Mouse (Mus musculus): ENCODE measurements around the gene Cyp2d12. TPM values are rescaled to one million over a fixed set of nuclear protein-coding genes. Genes with fewer than 3 reads are reported as not detected.
"Not testable (repeated sequence)": the region's sequence is repeated elsewhere in the genome, so short reads cannot be mapped to it uniquely, and the experiment has no call there.

The Cyp2d12 gene
- not detected in 2 replicates for total RNA-seq (2017)

DNA sequence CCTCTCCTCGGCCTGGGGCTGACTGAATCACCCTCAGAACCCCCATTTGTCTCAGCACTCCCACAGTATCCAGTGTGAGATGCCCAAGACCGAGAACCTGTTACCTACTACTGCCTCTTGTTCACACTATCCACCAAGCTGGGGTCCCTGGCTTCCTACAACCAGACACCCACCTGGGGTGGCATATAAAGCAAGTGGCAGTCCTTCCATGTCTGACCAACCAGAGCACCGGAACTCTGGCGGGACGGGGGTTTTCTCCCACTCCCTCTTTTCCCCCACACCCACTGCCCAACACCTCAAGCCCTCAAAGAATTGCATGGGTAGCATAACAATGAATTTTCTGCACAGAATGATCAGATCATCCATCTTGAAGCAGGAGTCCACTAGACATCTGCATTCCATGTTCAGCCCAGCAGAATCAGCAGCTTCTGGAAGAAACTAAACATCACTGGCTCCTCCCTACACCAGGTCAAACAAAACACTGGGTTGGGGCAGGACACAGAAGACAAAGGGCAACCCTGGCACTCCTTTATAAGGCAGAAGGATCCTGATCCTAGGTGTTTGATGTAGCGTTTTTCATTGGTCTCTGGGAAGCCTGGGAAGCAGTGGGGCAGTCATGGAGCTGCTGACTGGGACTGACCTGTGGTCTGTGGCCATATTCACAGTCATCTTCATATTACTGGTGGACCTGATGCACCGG is at the start of gene Cyp2d12:
TSS of gene Cyp2d12 (plus strand) at position 542 of the 700 bp plus-strand sequence.
- ATAC-seq (replicated peaks in 1 of 2; ENCODE audit: insufficient read depth in 1 of 2, low FRiP score in 2 of 2, low TSS enrichment in 1 of 2, low read depth in 1 of 2, poor library complexity in 2 of 2, severe bottlenecking in 2 of 2), result no peak

DNA sequence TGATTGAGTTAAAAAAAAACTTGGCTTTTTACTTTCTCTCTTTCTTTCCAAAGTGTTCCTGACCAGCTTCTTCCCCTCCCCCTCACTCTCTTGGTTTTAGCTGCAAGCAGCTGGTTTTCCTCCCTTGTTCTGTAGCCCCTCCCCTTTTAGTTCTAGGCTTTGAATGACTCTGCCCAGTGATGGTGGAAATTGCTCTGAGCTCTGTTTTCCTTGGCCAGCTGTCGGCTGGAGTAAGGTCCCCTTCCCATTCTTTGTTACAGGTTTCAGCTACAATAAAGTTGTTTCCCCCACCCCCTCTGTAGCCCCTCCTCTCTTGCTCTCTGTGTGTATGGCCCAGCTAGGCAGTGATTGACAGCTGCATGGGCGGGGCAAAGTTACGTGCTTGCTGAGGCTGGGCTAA is 47.9 kb upstream of the Cyp2d12 start:
- ATAC-seq (replicated peaks in 1 of 2; ENCODE audit: insufficient read depth in 1 of 2, low FRiP score in 2 of 2, low TSS enrichment in 1 of 2, low read depth in 1 of 2, poor library complexity in 2 of 2, severe bottlenecking in 2 of 2), result no peak

DNA sequence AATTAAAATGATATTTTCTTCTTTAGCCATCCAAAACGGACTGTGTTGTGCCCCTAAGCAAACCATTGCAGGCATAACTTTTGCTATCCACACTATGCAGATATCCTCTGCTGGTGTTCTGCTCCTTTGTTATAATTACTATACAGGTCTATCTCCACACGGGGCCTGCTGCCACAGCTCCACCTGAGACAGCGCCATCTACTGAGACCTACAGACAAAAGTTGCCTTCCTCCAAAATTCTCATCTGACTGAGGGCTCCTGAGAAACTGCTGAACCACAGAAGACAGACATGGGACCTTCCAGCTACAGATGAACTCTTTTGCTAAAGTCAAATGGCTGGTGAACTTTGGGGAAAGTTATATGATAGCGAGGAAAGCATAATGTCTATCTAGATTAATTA is 47.1 kb upstream of the Cyp2d12 start:
- ATAC-seq (replicated peaks in 1 of 2; ENCODE audit: insufficient read depth in 1 of 2, low FRiP score in 2 of 2, low TSS enrichment in 1 of 2, low read depth in 1 of 2, poor library complexity in 2 of 2, severe bottlenecking in 2 of 2), result not testable (repeated sequence)

DNA sequence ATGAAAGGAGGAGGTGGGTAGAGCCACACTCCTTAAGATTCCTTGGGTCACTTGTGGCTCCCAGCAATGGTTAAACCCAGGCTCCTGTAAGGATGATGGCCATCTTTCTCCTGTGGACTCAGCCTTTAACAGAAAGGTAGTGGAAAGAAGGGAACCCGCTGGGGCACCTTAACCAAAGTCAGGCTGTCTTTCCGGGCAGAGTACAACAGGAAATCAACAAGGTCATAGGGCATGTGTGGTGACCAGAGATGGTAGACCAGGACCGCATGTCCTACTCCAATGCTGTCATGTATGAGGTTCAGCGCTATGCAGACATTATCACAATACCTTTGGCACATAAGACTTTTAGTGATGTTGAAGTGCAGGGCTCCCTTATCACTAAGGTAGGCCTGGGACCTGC is 45.4 kb upstream of the Cyp2d12 start:
- not testable (repeated sequence) for ATAC-seq (replicated peaks in 1 of 2; ENCODE audit: insufficient read depth in 1 of 2, low FRiP score in 2 of 2, low TSS enrichment in 1 of 2, low read depth in 1 of 2, poor library complexity in 2 of 2, severe bottlenecking in 2 of 2)

DNA sequence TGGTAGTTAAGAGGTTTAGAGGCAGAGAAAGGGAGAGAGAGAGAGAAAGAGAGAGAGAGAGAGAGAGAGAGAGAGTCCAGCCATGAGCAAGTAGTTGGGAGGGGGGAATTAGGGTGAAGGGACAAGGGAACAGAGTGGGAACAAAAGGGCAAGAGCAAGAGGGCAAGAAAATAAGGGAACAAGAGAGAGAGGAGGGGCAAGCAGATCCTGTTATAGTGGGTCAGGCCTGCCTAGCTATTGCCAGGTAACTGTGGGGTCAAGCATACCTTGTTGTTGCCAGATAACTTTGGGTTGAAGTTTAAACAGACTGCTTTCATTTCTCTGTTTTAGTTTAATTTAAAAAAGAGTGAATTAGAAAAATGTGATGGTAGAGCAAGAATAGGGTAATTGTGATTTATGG is 44.4 kb upstream of the Cyp2d12 start:
- ATAC-seq (replicated peaks in 1 of 2; ENCODE audit: insufficient read depth in 1 of 2, low FRiP score in 2 of 2, low TSS enrichment in 1 of 2, low read depth in 1 of 2, poor library complexity in 2 of 2, severe bottlenecking in 2 of 2), result not testable (repeated sequence)

DNA sequence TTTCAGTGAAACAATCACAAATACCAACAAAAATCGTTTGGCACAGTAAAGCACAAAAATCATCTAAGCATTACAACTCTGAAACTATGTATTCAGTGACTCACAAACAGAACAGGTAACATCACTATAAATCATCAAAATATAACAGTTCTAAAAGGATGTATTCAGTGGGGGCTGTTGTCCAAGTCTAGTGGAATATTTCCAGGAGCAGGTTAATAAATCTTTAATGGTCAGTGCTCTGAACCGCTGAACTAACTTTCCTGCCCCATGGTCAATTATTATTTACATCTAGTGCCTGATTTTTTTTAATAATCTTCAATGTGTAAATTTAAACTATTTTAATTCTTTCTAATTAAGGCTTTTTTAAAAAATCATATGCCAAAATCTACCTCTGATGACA is 42.8 kb upstream of the Cyp2d12 start:
- ATAC-seq (replicated peaks in 1 of 2; ENCODE audit: insufficient read depth in 1 of 2, low FRiP score in 2 of 2, low TSS enrichment in 1 of 2, low read depth in 1 of 2, poor library complexity in 2 of 2, severe bottlenecking in 2 of 2), result not testable (repeated sequence)

DNA sequence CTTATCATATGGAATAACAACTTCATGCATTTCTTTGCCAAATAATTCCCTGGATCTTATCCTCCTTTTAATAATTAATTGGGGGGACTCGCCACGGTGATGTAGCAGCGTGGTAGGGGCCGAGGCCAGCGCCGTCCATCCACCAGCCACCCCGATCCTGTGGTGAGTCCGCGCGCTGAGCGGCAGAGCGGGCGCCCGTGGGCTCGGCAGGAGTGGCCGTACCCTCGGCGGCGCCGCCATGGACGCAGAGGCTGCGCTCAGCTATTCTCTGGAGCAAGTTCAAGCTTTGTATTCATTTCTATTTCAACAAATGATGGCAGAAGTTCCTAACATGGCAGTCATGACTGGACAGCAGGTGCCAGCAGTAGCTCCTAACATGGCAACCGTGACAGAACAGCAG is 38.7 kb upstream of the Cyp2d12 start:
- not testable (repeated sequence) for ATAC-seq (replicated peaks in 1 of 2; ENCODE audit: insufficient read depth in 1 of 2, low FRiP score in 2 of 2, low TSS enrichment in 1 of 2, low read depth in 1 of 2, poor library complexity in 2 of 2, severe bottlenecking in 2 of 2)

DNA sequence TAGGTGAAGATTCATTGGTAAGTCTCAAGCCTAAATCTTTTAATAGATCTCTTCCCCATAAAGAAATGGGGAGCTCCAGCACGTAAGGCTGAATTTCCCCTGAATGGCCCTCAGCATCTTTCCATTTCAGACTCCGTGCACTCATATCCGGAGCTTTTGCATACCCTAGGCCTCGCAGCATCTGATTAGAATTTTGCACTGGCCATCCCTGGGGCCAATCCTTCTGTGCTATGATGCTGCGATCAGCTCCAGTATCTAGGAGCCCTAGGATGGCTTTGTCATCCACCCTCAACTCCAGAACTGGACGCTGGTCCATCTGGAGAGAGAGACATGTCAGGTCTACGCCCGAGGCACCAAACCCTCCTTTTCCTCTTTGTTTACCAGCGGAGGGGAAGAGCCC is 27.5 kb upstream of the Cyp2d12 start:
- not testable (repeated sequence) for ATAC-seq (replicated peaks in 1 of 2; ENCODE audit: insufficient read depth in 1 of 2, low FRiP score in 2 of 2, low TSS enrichment in 1 of 2, low read depth in 1 of 2, poor library complexity in 2 of 2, severe bottlenecking in 2 of 2)

DNA sequence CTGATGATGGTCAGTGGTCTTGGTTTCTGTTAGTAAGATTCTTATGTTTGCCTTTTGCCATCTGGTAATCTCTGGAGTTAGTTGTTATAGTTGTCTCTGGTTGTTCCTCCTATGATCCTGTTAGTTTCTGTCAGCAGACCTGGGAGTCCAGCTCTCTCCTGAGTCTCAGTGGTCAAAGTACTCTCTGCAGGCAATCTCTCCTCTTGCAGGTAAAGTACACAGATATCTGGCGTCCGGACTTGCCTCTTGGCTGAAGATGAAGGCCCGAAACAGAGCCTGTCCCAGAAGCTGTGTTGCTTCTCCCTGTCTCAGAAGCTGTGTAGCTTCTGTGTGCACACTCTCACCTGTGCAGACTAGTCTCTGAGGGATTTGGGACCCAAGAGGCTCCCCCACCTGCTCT is 22.2 kb upstream of the Cyp2d12 start:
- ATAC-seq (replicated peaks in 1 of 2; ENCODE audit: insufficient read depth in 1 of 2, low FRiP score in 2 of 2, low TSS enrichment in 1 of 2, low read depth in 1 of 2, poor library complexity in 2 of 2, severe bottlenecking in 2 of 2), result not testable (repeated sequence)

DNA sequence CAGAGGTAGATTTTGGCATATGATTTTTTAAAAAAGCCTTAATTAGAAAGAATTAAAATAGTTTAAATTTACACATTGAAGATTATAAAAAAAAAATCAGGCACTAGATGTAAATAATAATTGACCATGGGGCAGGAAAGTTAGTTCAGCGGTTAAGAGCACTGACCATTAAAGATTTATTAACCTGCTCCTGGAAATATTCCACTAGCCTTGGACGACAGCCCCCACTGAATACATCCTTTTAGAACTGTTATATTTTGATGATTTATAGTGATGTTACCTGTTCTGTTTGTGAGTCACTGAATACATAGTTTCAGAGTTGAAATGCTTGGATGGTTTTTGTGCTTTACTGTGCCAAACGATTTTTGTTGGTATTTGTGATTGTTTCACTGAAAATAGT is 11.9 kb upstream of the Cyp2d12 start:
- ATAC-seq (replicated peaks in 1 of 2; ENCODE audit: insufficient read depth in 1 of 2, low FRiP score in 2 of 2, low TSS enrichment in 1 of 2, low read depth in 1 of 2, poor library complexity in 2 of 2, severe bottlenecking in 2 of 2), result not testable (repeated sequence)

DNA sequence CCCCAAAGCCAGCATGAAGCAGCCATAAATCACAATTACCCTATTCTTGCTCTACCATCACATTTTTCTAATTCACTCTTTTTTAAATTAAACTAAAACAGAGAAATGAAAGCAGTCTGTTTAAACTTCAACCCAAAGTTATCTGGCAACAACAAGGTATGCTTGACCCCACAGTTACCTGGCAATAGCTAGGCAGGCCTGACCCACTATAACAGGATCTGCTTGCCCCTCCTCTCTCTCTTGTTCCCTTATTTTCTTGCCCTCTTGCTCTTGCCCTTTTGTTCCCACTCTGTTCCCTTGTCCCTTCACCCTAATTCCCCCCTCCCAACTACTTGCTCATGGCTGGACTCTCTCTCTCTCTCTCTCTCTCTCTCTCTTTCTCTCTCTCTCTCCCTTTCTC is 10.3 kb upstream of the Cyp2d12 start:
- not testable (repeated sequence) for ATAC-seq (replicated peaks in 1 of 2; ENCODE audit: insufficient read depth in 1 of 2, low FRiP score in 2 of 2, low TSS enrichment in 1 of 2, low read depth in 1 of 2, poor library complexity in 2 of 2, severe bottlenecking in 2 of 2)

DNA sequence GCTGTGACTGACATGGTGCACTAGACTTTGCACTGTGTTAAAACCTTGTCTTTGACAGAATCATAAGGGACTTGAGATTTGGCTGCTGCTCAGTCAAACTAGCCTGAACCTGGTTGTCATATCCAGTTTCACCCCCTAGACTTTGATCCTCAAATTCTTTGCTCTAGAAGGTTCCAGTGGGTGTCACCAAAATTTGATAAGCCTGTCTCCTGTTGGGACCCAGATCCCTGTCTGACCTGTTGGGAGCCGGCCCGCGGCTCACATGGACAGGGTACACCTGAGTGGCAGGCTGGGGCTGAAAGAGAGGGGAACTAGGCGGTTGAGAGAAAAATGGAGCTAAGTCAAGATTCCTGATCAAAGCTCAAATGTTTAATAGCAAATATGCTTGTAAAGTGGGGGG is 7.1 kb upstream of the Cyp2d12 start:
- not testable (repeated sequence) for ATAC-seq (replicated peaks in 1 of 2; ENCODE audit: insufficient read depth in 1 of 2, low FRiP score in 2 of 2, low TSS enrichment in 1 of 2, low read depth in 1 of 2, poor library complexity in 2 of 2, severe bottlenecking in 2 of 2)

DNA sequence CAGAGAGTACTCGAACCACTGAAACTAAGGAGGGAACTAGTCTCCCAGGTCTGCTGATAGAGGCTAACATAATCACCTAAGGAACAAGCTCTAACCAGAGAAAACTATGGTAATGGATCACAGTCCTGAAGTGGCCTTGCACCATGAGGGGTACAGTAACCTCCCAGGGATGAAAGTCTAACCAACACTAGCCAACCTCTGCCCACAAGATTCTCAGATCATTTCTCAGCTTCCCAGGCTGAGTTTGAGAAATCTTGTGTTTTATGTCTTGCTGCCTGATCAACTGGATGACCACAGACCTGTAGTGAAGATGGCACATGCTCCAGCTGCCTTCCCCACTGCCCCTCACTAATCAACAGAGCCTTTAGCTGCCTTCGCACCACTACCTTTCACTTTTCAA is 1.7 kb upstream of the Cyp2d12 start:
- ATAC-seq (replicated peaks in 1 of 2; ENCODE audit: insufficient read depth in 1 of 2, low FRiP score in 2 of 2, low TSS enrichment in 1 of 2, low read depth in 1 of 2, poor library complexity in 2 of 2, severe bottlenecking in 2 of 2), result not testable (repeated sequence)

DNA sequence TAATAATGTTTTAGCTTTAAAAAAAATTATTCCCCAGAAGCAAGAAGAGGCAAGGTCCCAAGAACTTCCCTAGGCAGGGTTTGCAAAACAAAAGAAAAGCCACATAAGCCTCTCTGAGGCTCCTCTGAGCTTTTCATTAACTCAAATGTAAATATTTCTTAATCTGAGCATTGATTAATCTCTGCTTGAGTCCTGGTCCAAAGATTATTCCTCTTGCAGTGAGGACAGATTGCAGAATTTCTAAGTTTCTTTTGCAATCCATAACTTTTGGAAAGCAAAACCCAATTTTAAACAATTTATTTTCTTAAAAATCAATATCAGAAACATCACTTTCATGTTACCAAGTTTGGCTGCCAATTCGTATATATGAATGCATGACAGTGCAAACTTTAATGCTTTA is 18.0 kb downstream of the Cyp2d12 start:
- ATAC-seq (replicated peaks in 1 of 2; ENCODE audit: insufficient read depth in 1 of 2, low FRiP score in 2 of 2, low TSS enrichment in 1 of 2, low read depth in 1 of 2, poor library complexity in 2 of 2, severe bottlenecking in 2 of 2), result no peak

DNA sequence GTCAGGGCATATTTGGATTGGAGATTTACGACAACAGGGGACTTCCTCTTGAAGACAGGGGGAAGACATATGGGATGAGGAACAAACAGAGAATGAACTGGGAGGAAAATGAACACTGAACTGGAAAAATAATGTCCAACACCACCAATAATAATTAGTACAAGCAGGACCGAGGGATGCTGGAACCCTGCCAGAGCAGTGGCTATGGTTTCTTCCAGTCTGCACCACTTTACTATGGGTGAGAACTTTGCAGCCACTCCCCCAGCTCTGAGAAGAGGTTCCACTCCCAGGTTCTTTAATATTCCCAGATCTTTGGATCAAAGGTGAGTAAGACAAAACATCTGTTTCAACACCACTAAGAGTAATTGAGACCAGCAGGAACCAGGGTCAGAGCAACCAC is 24.2 kb downstream of the Cyp2d12 start:
- no peak for ATAC-seq (replicated peaks in 1 of 2; ENCODE audit: insufficient read depth in 1 of 2, low FRiP score in 2 of 2, low TSS enrichment in 1 of 2, low read depth in 1 of 2, poor library complexity in 2 of 2, severe bottlenecking in 2 of 2)

DNA sequence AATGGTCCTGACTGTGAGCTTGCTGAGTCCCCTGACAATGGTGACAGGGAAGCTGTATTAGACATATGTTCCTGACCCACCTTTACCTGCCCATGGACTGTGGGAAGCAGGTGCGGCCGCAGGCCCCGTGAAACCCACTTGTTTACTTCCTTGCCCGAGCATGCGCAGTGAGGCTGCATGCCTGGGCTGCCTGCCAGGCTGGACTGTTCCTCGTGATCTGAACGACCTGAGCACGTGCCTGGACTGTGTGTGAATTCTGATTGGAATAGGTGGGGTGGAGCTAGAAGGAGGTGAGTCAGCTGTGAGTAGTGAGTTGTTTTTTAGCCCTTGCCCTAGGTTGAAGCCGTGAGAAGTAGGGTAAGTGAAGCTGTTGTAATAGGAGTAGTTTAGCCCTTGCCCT is 27.7 kb downstream of the Cyp2d12 start:
- ATAC-seq (replicated peaks in 1 of 2; ENCODE audit: insufficient read depth in 1 of 2, low FRiP score in 2 of 2, low TSS enrichment in 1 of 2, low read depth in 1 of 2, poor library complexity in 2 of 2, severe bottlenecking in 2 of 2), result no peak
